Mouse (Mus musculus) cerebellum, adult 11-12 months (tissue): ENCODE measurements around the gene Glipr1l1.
A peak's percentile ranks its signal among the peaks of the same experiment; 100 is the strongest.
"Not testable (repeated sequence)": the region's sequence is repeated elsewhere in the genome, so short reads cannot be mapped to it uniquely, and the experiment has no call there.

ENCODE experiments used
- DNase-seq: peaks from one replicate; pipeline ENCODE4 v3.0.0; 2022

Glipr1l1 gene

GRCm38 (mm10) chr10:112059702-112060582 lies at the start of gene Glipr1l1:
TSS of gene Glipr1l1 (plus strand) at chr10:112060189.
- peak; percentile 8 for DNase-seq

GRCm38 (mm10) chr10:112023585-112023984 lies 36.4 kb upstream of the Glipr1l1 start:
- no peak for DNase-seq

- not testable (repeated sequence) for DNase-seq
These were observed 31.3 kb upstream of the Glipr1l1 start for GRCm38 (mm10) chr10:112028689-112029088.

GRCm38 (mm10) chr10:112043523-112043922 lies 16.5 kb upstream of the Glipr1l1 start:
- DNase-seq, result not testable (repeated sequence)

- DNase-seq, result not testable (repeated sequence)
These were observed 15.7 kb upstream of the Glipr1l1 start for GRCm38 (mm10) chr10:112044283-112044682.

- DNase-seq, result no peak
These were observed 8.8 kb upstream of the Glipr1l1 start for GRCm38 (mm10) chr10:112051220-112051619.

GRCm38 (mm10) chr10:112051956-112052355 lies 8.0 kb upstream of the Glipr1l1 start:
- DNase-seq, result not testable (repeated sequence)

GRCm38 (mm10) chr10:112060583-112060934 lies 570 bp downstream of the Glipr1l1 start:
- not testable (repeated sequence) for DNase-seq

GRCm38 (mm10) chr10:112080044-112080443 lies 20.1 kb downstream of the Glipr1l1 start:
- no peak for DNase-seq

- DNase-seq, result no peak
These were observed 23.2 kb downstream of the Glipr1l1 start, which contains the start of gene Glipr1l2 for GRCm38 (mm10) chr10:112083157-112083556. TSS of gene Glipr1l2 (plus strand) at chr10:112083354.

GRCm38 (mm10) chr10:112105785-112106184 lies 45.8 kb downstream of the Glipr1l1 start:
- DNase-seq, result not testable (repeated sequence)

GRCm38 (mm10) chr10:112110401-112110800 lies 50.4 kb downstream of the Glipr1l1 start:
- DNase-seq, result no peak

GRCm38 (mm10) chr10:112125090-112125489 lies 65.1 kb downstream of the Glipr1l1 start:
- DNase-seq, result not testable (repeated sequence)

- DNase-seq, result not testable (repeated sequence)
These were observed 67.8 kb downstream of the Glipr1l1 start for GRCm38 (mm10) chr10:112127682-112128230.
